Mouse (Mus musculus) erythroid progenitor cell, adult 5-6 weeks (primary cell): Measurements from ENCODE around the gene Synj1. TPM values are rescaled to one million over a fixed set of nuclear protein-coding genes. Genes with fewer than 3 reads are reported as not detected.
A peak's percentile ranks its signal among the peaks of the same experiment; 100 is the strongest.

Source experiments
- ATAC-seq: replicated peaks from 2 replicates; pipeline ENCODE4 v1.8.0; 2016; ENCODE audit warnings: moderate number of reproducible peaks, mild to moderate bottlenecking, moderate TSS enrichment, inconsistent platforms; ENCODE audit not compliant: poor library complexity, low FRiP score, severe bottlenecking
- total RNA-seq, 2 experiments: library from RNA; stranded (forward) in 1 of 2; stranded (reverse) in 1 of 2; fragments of 150-400 nt in 1 of 2; fragments of 186-747, 209-891 nt in 1 of 2; gene quantifications; 2 replicates each; pipeline versions ENCODE4 v1.2.3 to v1.2.4; 2015 to 2017; ENCODE audit warnings: low replicate concordance in 2 of 2

Synj1 gene
- total RNA-seq (2015; ENCODE audit: low replicate concordance), result 140 and 150 TPM in 2 replicates
- total RNA-seq (2017; ENCODE audit: low replicate concordance), result 84.7 and 104 TPM in 2 replicates

- peak; percentile 97 for ATAC-seq
These were observed at the start of gene Synj1 for GRCm38 (mm10) chr16:91011021-91011683. Gene Synj1 (minus strand): TSS chr16:91011308.

GRCm38 (mm10) chr16:91057741-91058140 is 46.6 kb upstream of the Synj1 start:
- ATAC-seq, result no peak

- no peak for ATAC-seq
These were observed 46.2 kb upstream of the Synj1 start for GRCm38 (mm10) chr16:91057261-91057660.

- no peak for ATAC-seq
These were observed 45.1 kb upstream of the Synj1 start for GRCm38 (mm10) chr16:91056043-91056821.

GRCm38 (mm10) chr16:91055150-91055549 is 44.0 kb upstream of the Synj1 start:
- no peak for ATAC-seq

DNA sequence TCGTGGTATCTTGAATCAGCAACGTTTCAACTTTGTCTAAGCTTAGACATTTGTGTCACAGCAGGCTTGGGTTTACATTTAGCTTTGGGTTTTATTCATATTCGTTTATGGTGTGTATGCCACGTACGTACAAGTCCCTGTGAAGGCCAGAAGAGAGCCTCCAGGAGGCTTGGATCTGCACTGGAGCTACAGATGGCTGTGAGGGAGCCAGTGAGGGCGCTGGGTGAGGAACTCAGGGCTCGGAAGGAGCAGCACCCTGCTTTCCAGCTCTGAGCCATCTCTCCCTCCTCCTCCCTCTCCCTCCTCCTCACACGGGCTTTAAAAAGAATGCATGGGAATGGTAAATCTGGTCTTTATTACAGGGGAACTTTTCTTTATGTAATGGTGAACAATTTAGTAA is 42.5 kb upstream of the Synj1 start:
- ATAC-seq, result no peak

DNA sequence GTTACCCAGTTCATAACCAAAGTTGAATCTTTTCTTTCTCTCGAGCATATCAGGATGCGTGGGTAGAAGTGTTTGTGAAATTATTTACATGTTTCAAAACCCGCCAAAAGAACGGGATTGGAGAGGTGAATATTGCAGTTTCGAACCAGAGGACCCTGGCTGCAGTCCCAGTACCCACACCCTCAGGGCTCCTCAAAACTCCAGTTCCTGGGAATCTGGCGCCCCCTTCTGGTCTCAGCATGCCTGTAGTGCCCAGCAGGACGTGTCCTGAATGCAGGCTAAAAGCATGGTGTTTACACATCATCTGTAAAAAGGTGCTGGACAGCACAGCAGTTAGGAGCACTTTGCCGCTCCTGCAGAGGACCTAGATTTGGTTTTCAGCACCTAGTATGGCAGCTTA is 34.4 kb upstream of the Synj1 start:
- no peak for ATAC-seq

GRCm38 (mm10) chr16:91044270-91045182 is 33.4 kb upstream of the Synj1 start, which contains the start of gene Paxbp1:
Gene Paxbp1 (minus strand): TSS chr16:91044543.
- ATAC-seq, result peak; percentile 93

DNA sequence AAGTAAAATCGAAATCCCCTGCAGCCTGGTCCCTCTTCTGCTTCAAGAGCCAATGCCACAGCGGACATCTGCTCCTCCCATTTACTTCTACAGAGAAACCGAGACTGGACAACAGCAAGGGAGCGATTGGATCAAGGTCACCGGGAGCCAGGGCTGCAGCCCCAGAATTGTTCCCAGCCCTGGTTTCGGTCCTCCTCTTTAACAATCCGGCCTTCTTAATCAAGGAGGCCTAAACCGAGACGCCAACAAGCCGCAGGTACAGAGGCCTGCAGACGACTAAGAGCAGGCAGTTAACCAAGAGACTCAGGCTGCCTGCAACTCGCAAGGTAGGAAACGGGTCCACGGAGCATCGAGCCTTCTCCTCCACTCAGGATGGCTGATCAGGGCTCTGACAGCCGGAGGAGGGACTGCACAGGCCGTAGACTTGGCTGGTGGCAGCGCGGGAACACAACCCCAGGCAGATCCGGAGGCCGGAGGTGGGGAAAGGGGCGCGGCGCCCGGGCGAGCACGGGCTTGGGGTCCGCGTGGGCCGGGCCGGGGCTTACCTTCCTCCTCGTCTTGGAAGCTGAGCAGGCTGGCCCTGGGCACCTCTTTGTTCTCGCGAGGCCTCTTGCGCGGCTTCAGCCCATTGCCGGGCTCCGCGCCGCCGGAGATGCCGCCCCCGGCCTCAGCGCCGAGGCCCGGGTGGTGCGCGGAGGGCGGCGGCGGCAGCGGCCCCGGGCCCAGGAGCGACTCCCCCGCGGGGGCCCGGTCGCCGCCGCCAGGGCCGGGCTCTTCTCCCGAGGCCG is 32.5 kb upstream of the Synj1 start:
- peak; percentile 36; the same call in 1 of the 2 replicates for ATAC-seq

GRCm38 (mm10) chr16:91042640-91043039 is 31.5 kb upstream of the Synj1 start:
- ATAC-seq, result no peak

DNA sequence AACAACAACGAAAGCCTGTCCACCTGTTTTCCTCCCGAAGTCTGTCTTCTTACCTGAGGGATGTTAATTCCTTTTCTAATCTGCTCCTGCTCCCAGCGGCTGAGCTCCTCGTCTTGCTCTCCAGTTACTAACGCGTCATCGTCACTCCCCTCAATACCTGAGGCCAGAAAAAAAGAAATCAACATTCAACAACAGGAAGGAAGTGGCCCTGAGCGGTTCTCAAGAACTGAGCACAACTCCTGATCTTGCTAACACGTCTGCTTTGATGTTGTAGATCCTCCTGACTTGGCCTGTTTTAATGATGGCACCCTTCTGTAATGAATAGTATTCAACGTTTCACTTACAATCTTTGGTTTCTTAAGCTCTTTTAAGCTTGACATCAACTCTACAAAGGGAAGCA is 24.8 kb upstream of the Synj1 start:
- ATAC-seq, result no peak

GRCm38 (mm10) chr16:91030751-91031150 is 19.6 kb upstream of the Synj1 start:
- ATAC-seq, result no peak

- ATAC-seq, result no peak
These were observed 18.8 kb upstream of the Synj1 start for GRCm38 (mm10) chr16:91029901-91030300.

DNA sequence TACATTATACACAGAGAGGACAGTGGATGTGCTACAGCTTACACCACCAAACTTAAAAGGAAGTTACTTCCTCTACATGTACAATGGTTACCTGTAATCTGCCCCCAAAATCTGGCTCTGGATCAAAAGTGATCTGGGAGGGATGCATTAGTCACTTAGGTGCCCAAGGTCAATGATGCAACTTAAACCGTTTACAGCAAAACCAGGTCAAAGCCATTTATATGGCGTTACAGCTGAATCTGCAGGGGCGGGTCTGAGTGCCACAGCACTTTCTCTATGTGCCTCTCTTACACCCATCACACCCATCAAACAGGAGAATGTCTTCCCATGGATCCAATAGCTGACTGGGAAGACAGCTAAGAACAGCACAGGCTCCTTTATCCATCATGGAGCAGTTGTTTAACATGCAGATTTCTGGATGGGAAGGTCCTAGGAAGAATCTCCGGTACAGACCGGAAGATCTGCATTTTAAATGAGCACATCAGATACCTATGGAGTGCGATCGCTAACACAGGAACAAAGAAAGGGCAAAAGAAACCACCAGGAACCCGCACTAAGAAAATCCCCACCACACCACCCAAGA is 18.1 kb upstream of the Synj1 start:
- ATAC-seq, result no peak

DNA sequence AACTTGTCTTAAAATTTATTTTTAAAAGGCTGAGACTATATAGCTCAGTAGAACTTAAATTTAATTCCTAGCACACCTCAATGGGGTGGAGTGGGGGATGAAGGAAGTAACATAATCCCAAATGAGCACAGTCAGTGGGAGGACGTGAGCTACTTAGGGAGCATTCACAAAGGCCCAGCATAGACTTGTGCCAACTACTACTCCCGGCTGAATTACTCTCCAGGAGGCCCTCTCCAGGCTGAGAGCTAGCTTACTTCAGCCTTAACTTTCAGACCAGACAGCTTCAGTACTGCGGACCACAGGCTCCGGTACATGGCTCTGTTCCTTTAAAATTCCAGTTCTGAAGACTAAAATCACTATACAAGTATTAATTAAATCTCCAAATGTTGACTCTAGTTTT is 15.2 kb upstream of the Synj1 start:
- ATAC-seq, result no peak

- no peak for ATAC-seq
These were observed 12.3 kb upstream of the Synj1 start for GRCm38 (mm10) chr16:91023384-91023783.

DNA sequence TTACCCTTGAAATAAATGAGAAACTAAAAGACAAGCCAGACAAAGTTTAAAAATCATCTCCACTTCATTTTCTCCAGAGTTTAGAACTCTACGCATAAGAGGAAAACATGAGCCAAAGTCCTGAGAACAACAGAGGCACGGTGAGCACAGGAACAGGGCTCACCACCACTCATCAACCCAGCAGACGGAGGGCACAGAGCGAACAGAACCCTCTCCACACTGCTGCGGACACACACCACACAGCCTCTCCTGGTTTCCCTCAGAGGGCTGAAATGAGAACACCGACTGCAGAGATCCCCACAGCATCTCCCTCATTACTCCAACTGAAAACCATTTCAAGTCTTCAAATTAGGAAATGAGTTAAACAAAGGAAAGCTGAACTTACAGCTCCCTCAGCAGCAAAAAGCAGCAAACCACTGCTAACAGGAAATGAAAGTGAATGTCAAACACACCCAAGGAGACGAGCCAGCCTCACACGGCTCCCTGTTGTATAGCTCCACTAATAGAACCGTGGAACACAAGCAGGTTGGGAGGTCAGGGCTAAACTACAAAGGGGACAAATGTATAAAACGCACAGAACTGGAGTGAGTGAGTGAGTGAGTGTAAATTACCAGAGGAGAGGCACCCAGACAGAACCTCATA is 9.9 kb upstream of the Synj1 start:
- no peak for ATAC-seq

- ATAC-seq, result no peak
These were observed 8.4 kb upstream of the Synj1 start for GRCm38 (mm10) chr16:91019476-91019875.

GRCm38 (mm10) chr16:91015761-91016160 is 4.7 kb upstream of the Synj1 start:
- no peak for ATAC-seq
